Mouse (Mus musculus) c-Kit-positive CD71-negative TER-119-negative erythroid progenitor cells, embryonic 14.5 days (primary cell): ENCODE results near the gene Nxn.

ENCODE experiments used
- DNase-seq: peaks from one replicate; pipeline ENCODE4 v3.0.0-alpha.2; 2013; ENCODE audit warnings: low read depth

The Nxn gene

DNA sequence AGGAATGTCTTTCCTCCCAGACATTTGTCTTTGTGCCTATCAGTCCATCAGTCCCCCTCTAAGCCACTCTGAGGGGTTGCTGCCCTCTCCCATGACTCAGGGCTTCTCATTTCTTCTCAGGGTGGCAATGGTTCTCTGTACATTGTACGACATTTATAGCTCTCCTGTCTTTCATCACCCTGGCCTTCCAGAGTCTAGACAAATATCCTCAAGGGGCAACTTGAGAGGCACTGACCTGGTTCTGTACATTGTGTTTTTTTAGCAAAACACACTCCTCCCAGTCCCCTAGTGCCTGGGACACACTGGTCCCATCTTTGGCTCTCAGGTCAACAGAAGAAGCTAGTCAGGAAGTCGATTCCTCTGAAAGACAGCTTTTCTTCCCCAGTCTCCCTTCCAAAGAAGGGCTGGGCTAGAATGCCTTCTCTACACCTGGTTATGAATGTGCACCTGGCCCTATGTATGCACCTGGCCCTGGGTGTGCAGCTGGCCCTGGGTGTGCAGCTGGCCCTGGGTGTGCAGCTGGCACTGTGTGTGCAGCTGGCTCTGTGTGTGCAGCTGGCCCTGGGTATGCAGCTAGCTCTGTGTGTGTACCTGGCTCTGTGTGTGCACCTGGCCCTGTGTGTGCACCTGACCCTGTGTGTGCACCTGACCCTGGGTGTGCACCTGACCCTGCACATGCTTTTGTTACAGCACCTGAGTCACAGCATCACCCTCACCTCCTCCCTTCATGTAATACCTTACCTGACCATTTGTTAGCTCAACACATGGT is 70.2 kb downstream of the Nxn start:
- DNase-seq: no peak

- no peak for DNase-seq
These were observed 70.9 kb downstream of the Nxn start for GRCm38 (mm10) chr11:76328084-76328483.

GRCm38 (mm10) chr11:76326672-76327071 is 72.3 kb downstream of the Nxn start:
- DNase-seq: no peak

DNA sequence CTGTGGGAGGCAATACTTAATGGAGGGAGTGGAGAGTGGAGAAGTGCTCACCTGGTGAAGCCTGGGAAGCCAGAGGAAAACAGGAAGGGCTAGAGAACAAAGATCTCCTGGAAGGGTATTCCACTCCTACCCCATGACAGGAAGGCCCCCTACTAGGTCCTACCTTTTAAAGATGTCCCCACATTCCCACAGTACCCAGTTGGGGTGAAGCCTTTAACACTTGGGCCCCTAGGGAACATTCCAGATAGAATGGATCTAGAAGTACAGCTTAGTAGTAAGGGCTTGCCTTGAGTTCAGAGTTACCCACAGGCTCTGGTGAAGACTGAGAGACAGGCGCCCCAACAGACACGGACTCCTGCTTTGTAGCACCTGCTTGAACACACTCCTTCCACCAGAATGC is 72.9 kb downstream of the Nxn start:
- DNase-seq: no peak

DNA sequence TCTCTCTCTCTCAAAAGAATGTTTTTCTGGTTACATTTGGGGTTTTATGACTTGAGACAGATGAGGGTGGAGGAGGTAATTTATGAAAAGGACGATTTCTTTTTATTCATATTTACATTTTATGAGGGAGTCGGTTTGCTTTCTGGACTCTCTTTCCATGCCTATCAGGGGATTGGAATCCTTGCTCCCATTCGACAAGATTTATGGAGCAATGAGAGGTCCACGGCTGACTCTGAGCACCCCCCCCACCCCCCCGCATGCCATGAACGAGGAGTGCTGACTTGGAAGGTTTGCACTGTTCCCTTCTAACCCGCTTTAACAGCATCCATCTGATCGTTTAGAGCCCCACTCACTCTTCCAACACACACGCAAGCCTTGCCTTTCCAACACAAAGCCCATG is 74.1 kb downstream of the Nxn start:
- no peak for DNase-seq

GRCm38 (mm10) chr11:76324207-76324606 is 74.7 kb downstream of the Nxn start:
- no peak for DNase-seq

DNA sequence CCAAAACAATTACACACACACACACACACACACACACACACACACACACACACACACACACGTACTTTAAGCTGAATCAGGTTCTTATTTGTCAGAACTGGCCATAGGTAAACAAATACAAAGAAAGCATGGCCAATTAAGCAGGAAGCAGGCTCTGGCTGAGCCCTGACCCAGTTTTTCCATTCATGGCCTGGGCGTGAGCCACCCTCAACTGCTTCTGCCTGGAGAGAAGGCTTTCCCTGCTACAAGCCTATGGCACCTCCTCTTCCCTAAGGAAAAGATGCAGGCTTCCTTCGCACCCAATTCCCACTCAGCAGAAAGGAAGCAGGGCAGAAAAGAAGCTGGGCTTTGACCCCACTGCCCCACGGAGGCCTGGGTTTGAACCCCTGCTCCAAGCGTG is 76.0 kb downstream of the Nxn start:
- DNase-seq: no peak

DNA sequence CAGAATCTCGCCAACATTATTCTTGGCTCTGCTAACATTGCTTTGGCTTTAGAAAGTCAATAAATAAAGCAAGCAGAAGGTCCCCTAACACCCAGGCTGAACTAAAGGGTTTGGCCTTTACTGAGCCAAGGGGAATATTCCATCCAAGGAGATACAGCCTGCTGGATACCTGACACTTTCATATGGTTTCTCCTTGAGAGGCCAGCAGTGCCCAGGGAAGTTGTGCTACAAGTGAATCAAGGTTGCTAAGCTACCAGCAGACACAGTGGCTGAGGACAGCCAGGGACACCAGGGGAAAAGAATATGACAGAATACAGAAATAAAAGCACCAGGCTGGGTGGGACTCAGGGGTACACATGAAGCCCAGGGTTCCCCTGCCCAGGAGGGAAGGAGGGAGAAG is 76.9 kb downstream of the Nxn start:
- no peak for DNase-seq

GRCm38 (mm10) chr11:76320475-76320874 is 78.5 kb downstream of the Nxn start:
- DNase-seq: no peak

DNA sequence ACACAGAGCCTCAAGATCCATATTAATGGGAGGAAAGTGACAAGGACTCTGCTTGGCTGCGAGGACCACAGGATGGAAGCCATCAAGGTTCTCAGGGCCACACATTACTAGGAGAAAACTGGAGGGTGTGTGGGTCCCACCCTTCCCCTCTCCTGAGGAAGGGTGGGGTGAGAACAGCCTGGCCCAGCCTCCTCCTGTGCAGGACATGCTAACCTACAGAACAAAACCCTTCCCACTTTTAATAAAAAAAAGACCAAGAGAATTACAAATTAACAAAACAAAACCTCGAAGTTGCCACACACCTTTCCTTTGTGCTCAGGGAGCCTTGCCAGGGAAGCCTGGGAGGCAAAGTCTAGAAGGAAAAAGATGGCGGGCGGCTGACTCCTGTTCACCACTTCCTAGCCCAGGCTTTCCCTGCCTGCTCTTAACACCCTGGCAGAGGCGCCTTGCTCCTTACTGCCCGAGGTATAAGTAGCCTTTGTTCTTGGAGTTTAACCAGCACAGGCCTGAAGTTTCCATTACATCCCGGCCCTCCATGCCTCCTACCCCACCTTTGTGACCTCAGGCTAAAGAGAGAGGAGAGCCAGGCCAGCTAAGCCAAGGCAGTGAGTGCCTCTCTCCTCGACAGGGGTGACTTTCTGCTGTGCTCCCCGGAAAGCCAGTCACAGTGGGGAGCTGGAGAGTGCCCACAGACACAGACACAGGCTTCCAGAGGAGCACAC is 79.1 kb downstream of the Nxn start:
- DNase-seq: no peak

DNA sequence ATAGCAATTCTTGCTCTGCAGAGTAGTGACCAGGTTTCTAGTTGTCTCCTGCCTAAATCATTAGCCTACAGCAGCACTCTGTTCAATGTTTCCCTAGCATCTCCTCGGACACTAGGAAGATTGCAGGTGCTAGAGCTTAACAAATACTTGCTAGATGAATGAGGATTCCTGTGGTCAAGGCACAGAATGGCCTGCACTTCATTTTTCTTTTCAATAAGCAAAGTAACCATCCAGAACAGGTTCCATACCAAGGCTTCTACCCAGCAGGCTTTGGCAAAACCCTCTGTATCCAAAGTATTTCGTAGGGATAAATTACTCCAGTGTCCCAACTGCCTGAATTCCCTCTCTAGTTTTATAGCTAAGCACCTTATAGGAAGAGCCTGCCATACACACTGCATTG is 81.0 kb downstream of the Nxn start:
- DNase-seq: no peak

DNA sequence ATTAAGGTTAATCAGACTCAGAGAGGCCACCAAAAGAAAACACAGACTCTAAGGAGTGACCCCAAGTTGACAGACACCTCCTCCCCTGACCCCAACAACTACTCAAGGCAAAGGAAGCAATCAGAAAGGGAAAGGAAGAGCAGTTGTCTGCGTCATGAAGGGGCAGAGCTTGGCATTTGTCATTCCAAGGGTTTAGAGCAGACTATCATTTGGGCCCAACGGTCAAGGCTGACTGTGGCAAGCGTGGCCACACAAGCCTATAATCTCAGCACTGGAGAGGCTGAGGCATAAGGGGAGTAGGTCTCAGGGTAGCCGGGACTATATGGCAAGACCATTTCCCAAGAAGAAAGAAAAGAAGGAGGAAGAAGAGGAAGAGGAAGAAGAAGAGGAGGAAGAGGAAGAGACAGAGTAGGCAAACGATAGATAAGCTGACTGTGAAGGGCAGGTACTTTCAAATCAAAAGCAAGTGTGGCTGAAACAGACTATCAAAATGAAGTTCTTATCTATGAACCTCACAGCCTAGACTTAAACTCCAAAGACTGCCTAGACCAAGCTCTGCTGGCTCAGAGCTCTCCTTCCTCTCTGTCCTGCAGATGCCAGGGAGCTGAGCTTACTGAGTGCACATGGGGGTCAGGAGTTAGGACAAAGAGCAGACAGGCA is 83.0 kb downstream of the Nxn start:
- DNase-seq: no peak

DNA sequence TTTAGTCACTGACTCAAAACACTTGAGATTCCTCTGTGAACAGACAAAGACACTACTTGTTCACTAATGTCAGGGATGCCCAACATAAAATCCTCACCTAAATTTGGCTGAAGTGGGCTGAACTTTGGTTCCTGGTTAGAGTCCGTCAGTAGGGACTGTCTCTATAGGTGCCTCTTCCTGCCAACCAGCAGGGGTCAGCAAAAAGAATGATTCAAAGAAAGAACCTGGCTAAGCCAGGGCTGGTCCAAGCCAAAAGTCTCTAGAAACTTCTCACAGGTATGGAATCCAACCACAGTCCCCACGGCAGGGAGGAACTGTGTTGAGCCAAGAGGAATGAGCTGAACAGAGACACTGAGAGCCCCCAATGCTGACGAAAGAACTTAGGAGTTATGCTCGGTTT is 84.2 kb downstream of the Nxn start:
- no peak for DNase-seq

DNA sequence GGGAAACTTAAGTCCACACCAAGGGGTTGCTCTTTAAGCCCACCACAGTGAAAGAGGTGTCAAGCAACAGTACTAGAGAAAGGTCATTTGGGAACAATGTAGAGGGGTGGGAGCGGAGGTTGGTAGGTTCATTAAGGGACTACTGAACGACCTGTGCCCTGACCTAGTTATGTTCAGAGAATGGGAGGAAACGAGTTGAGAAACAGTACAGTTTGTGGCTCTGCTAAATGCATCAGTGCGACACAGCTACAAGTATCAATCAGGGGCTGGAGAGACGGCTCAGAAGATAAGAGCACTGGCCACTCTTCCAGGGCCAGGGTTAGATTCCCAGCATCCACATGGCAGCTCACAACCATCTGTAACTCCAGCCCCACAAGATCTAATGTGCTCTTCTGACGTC is 84.8 kb downstream of the Nxn start:
- no peak for DNase-seq

GRCm38 (mm10) chr11:76312805-76313204 is 86.1 kb downstream of the Nxn start:
- DNase-seq: no peak

DNA sequence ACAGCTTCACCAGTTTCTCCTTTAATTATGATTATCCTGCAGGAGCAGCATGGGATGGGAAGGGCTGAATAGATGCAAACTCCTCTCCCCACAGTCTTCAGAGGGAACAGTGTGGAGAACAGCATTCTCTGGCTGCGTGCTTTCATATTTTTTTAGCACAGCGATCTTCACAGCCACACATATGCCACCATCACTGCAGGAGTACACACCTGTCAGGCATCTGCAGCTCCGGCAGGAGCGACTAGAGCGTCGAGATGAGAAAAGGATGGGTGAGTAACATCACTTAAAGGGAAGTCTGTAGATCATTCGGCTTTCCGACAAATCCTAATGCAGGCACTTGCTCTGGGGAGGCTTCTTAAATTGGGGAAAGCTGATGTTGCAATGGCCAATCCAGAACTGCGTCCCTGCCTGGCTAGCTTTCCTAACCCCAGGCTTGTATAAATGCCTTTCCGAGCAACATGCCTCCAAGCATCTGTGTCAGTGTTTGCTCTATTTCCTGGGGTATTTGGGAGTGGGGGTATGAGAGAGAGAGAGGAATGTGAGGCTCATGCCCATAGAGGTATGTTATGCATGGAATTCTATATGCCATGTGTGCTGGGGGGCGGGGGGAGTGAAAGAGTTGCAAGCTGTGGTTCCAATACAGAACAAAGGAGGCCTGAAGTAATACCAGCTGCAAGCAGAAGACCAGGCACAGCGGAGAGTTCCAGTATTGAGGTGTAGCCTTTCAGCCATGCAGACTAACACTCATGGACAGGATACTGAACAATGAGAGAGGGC is 87.5 kb downstream of the Nxn start:
- DNase-seq: no peak

GRCm38 (mm10) chr11:76309868-76310267 is 89.1 kb downstream of the Nxn start:
- DNase-seq: no peak

DNA sequence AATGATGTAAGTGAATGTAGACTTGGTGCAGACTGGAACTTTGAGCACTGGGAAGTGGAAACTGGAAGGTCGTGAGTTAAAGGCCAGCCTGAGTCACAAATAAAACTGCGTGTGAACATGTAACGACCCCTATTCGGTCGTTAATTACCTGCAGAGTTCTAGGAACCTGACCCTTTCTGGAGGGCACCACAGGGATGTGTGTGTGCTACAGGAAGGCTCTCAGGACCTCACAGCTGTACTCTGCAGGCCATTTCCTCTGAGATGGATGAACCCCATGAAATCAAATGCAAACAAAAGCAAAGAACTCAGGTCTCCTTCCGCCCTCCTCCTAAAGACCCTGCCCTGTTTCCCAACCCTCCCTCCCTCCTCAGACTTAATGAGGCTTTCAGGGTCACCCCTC is 89.9 kb downstream of the Nxn start:
- no peak for DNase-seq

DNA sequence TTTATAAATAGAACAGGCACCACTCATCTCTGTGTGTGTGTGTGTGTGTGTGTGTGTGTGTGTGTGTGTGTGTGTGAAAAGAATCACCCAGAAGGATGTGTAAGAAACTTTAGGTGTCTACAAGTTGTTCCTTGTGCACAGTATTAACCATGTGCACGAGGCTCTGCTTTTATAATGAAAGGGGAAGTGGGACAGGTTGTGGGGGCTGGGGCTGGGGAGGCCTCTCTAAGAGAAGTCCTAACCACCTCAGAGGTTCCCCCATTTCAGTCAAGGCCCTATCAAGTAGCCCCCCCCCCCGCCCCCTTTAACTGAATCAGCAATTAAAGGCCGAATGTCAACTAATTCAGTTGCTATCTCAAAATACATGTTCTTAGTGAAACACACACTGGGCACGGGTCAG is 92.2 kb downstream of the Nxn start:
- DNase-seq: peak; percentile 18

DNA sequence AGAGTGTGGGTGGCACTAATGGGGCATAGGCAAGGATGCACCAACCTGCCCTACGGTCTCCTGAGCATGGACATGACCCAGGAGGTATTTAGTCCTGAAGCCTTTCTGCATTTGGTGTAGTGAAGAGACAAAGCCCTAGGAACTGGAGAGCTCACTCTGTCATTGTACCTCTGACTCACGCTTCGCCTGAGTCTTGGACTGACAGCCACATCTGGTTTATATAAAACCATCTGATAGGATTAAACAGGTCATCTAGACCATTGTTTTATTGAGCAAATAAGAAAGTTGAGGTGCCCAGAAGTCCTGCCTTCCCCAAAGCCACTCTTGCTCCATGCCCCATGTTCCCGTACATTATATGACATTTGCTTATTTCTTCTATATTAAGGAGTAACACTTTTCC is 93.4 kb downstream of the Nxn start:
- DNase-seq: no peak

- DNase-seq: no peak
These were observed 95.6 kb downstream of the Nxn start for GRCm38 (mm10) chr11:76303368-76303767.

DNA sequence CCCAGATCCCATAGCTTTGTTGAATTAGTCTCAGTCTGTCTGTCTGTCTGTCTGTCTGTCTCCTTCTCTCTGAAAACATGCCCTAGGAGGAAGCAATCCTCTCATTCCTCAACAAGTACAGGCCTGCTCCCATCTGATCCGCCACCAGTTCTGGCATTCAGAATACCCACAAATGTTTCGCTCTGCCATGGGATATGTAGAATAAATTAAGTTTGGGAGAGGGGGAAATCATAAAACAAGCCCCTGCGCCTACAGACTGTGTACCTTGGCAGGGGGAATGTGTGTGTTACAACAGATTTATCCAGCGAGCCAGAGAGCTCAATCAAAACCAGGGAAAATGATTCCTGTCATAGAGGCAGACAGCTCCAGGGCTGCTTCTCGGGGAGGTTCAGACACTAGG is 98.1 kb downstream of the Nxn start:
- DNase-seq: no peak
